Mouse (Mus musculus) kidney, embryonic 15.5 days (tissue): ENCODE results near the gene Zfp935. TPM values are rescaled to one million over a fixed set of nuclear protein-coding genes. Genes with fewer than 3 reads are reported as not detected.
"Not testable (repeated sequence)": the region's sequence is repeated elsewhere in the genome, so short reads cannot be mapped to it uniquely, and the experiment has no call there.

ENCODE experiments used
- ATAC-seq: fragments of 200-750 bp; cut with Nextera tagmentation; replicated peaks from 2 replicates; pipeline ENCODE4 v1.8.0; 2017; ENCODE audit warnings: moderate TSS enrichment; ENCODE audit not compliant: low FRiP score
- H3K27ac ChIP-seq: fragments of 300-500 bp; sonication (generic); 2 replicates; pipeline ENCODE4 v1.5.1; 2015; ENCODE audit warnings: mild to moderate bottlenecking, inconsistent platforms
- H3K27me3 ChIP-seq: fragments of 300-500 bp; sonication (generic); 2 replicates; pipeline ENCODE4 v1.6.1; 2015; ENCODE audit warnings: inconsistent platforms
- H3K36me3 ChIP-seq: fragments of 300-500 bp; sonication (generic); 2 replicates; pipeline ENCODE4 v1.6.1; 2015; ENCODE audit warnings: inconsistent platforms
- H3K4me1 ChIP-seq: fragments of 300-500 bp; sonication (generic); 2 replicates; pipeline ENCODE4 v1.6.1; 2015; ENCODE audit warnings: inconsistent platforms
- H3K4me2 ChIP-seq: fragments of 300-500 bp; sonication (generic); 2 replicates; pipeline ENCODE4 v1.6.1; 2015; ENCODE audit warnings: moderate library complexity, mild to moderate bottlenecking, inconsistent platforms
- H3K4me3 ChIP-seq: fragments of 300-500 bp; sonication (generic); replicated peaks from 2 replicates; pipeline ENCODE4 v1.5.1; 2015; ENCODE audit warnings: mild to moderate bottlenecking, inconsistent platforms
- H3K9ac ChIP-seq: fragments of 300-500 bp; sonication (generic); 2 replicates; pipeline ENCODE4 v1.6.1; 2015; ENCODE audit warnings: mild to moderate bottlenecking, inconsistent platforms
- H3K9me3 ChIP-seq: fragments of 300-500 bp; sonication (generic); replicated peaks from 2 replicates; pipeline ENCODE4 v1.6.1; 2016; ENCODE audit warnings: inconsistent platforms
- WGBS: fragments of 180-500 bp; shearing (Covaris S2); methylation state at CpG from one replicate; pipeline ENCODE4 v1.1.7; 2015; ENCODE audit warnings: mixed read lengths; 5-methylcytosine and 5-hydroxymethylcytosine counted together
- microRNA-seq: library from miRNA; unstranded; fragments of <30 nt; microRNA quantifications from one replicate; pipeline ENCODE4, GENCODE M21; 2016
- polyA plus RNA-seq: library from polyadenylated mRNA; unstranded; fragments of >200 nt; fragmentation: Nextera tagmentation; extraction: Ambion mirVana; gene quantifications from 2 replicates; pipeline ENCODE4 v1.2.1, GENCODE M21; 2015

Gene Zfp935
- not detected in 2 replicates for polyA plus RNA-seq

DNA sequence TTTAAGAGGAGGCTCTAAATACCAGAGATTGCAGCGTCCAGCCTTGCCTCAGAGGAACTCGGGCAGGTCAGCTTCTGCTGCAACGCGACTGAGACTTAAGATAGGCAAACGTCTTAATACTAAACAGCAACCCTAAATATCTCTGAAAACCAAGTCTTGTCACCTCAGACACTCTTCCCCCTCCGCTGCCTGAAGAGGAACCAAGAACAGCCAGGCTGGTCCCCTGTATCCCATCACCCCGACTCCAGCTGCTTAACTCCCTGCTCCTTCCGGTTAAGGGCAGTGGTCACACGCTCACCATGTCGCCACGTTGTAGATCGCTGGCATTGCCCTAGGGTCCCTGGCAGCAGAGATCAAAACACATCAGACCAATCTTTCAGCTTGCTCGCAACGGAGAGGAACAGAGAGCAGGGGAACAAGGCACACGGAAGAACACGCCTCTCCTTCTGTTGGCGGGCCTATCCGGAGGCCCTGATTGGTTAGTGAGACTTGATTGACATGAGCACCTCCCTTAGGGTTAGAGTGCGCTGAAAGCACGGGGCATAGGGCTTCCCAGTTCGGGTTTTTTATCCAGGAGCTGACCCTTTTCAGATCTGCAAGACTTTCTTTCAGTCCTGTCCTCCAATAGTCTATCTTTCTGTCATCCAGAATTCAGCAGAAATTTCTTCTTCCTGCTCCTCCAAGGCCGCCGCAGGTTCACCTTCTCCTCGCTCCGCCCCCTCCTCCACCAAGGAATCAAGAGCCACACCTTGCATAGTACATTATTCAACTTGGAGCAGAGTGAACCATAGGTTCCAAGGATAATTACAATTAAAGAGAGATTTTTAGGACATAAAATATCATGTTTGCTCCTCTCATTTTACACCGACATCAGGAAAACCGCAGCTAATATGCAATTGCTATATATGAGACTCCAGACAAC lies at the start of gene Zfp935:
Gene Zfp935, minus strand, starts transcription at position 323 of the 922 bp plus-strand sequence.
- H3K36me3 ChIP-seq = peaks cover 17% of the 10 kb centered on the region
- H3K4me2 ChIP-seq = peak within 1 kb of the TSS; percentile 53
- not testable (repeated sequence) for H3K27me3 ChIP-seq, H3K4me1 ChIP-seq
- peak within 1 kb of the TSS; percentile 57; the same call in 1 of the 2 replicates for H3K9ac ChIP-seq
- 0 out of 2 replicates have a peak, but pooled peaks have one; percentile 66 for ATAC-seq
- peak within 1 kb of the TSS; percentile 54 for H3K4me3 ChIP-seq
- H3K9me3 ChIP-seq = peaks cover 18% of the 10 kb centered on the region
- H3K27ac ChIP-seq = peak within 1 kb of the TSS; percentile 56
- 6% methylated on average over 27 of the region's 27 CpGs for WGBS

DNA sequence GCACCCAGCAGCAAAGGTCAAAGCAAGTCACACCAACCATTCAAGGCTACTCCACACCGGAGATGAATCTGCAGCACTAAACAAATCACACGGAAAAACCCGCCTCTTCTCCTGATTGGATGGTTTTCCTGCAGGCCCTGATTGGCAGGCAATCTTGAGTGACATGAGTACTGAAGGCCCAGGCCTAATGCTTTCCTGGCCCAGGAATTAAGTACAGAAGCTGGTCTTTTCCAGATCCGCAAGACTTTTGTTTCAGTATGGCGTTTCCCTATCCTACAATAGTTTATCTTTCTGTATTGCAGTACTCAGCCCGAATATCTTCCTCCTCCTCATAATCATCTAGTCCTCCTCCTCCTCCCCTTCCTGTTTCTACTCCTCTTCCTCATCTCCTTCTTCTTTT lies 12.8 kb upstream of the Zfp935 start, which contains the start of gene Zfp934:
Gene Zfp934, minus strand, starts transcription at position 101 of the 400 bp plus-strand sequence.
- H3K27me3 ChIP-seq, H3K4me2 ChIP-seq, H3K9me3 ChIP-seq, H3K4me1 ChIP-seq, H3K4me3 ChIP-seq, H3K36me3 ChIP-seq, H3K9ac ChIP-seq, H3K27ac ChIP-seq, ATAC-seq: not testable (repeated sequence)
- WGBS = 97% methylated on average over 4 of the region's 6 CpGs

DNA sequence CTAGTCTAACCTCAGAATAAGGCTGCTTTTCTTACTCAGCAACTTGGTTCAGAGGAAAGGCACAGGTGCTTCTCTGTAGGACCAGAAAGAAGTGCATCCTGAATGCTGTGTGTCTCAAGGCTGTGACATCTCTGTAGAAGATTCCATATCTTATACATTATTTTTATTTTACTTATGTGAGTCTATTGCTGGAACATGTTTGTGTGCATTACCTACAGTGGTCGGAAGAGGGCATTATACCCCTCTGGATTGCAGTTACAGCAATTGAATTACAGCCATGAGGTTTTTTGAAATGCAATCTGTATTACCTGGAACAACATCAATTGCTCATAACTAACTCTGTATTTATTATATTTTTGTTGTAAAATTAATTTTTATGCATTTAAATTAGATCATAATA lies 3.4 kb upstream of the Zfp935 start:
- not testable (repeated sequence) for H3K27ac ChIP-seq, ATAC-seq, H3K4me3 ChIP-seq, H3K9ac ChIP-seq, H3K9me3 ChIP-seq, H3K36me3 ChIP-seq, H3K4me1 ChIP-seq, H3K4me2 ChIP-seq, H3K27me3 ChIP-seq
- 15% methylated on average over 1 of the region's 1 CpGs for WGBS

DNA sequence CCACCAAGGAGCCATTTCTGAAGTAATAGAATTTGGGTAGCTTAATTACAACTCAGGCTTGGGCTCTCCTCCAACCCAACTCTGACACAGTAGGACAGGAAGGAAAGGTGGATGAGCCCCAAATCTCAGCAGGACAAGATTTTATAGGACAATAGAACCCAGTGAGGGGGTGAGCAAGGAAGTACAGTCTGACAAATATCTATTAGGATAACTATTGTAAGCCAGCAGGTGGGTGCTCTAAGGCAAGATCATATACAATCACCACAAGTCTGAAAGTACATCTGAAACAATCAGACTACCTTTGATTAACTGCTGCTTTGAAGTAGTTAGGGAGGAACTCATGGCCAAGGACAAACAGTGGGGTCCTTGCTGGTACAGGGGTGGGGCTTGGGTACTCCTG lies 28.2 kb downstream of the Zfp935 start:
- not testable (repeated sequence) for H3K36me3 ChIP-seq, H3K4me2 ChIP-seq, ATAC-seq, H3K27me3 ChIP-seq, H3K4me1 ChIP-seq, H3K27ac ChIP-seq, H3K9me3 ChIP-seq, H3K9ac ChIP-seq, H3K4me3 ChIP-seq

DNA sequence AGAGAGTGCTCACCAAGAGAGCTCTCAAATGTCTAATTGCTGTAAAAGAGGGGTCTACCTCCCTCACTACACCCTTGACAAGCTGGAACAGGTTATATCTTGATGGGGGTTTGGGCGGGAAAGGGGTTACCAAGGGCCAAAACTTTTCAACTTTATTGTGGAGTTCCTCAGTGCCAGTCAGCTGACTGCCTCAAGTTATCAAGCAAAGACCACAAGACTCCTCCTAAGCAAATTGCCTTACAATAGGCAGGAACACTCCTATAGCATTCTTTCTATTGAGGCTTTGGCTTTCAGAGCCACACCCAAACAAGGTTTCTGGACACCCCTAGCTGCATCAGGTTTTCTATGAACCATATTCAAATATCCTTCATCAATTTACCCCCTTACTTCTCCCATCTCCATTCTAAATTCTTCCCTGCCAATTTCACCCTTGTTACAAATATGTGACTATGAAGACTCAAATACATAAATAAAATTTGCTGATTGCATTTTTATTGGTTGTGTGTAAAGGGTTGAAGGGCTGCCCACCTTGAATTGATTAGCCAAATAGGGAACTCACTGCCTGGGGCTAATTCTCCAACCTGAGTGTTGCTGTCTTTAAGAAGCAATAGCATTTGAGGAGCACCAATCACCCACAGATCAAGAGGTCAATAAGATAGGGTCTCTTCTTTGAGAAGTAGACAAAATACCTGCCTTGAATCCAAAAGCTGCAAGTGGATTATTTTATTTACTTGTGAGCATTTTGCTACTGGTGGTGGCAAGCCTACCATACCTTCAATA lies 47.5 kb downstream of the Zfp935 start:
- WGBS = 84% methylated on average over 1 of the region's 1 CpGs
- not testable (repeated sequence) for H3K9me3 ChIP-seq, H3K4me1 ChIP-seq

DNA sequence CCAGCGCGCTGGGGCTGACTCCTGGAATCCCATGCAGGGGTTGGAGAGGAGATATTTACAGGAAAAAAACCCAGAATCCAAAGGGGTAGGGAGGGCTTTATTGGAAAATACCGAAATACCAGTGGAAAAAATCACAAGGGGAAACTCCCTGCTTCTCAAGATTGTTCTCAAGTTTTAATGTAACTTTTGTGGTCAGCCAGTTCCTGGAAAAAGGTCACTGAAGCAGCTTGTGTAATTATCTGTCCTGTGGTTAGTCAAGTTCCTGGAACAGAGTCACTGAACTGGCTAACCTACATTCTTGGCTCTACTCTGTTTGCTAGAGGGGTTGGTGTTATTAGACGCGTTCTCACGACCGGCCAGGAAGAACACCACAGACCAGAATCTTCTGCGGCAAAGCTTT lies 85.7 kb downstream of the Zfp935 start:
- H3K27ac ChIP-seq, H3K4me3 ChIP-seq, H3K4me2 ChIP-seq, H3K27me3 ChIP-seq, H3K4me1 ChIP-seq, H3K9me3 ChIP-seq, H3K9ac ChIP-seq, ATAC-seq, H3K36me3 ChIP-seq: not testable (repeated sequence)
- WGBS = 89% methylated on average over 8 of the region's 8 CpGs

More for the DNA sequence above, 47.5 kb downstream of the Zfp935 start:
- H3K4me2 ChIP-seq, H3K36me3 ChIP-seq, H3K9ac ChIP-seq, H3K4me3 ChIP-seq, H3K27ac ChIP-seq, ATAC-seq, H3K27me3 ChIP-seq: not testable (repeated sequence)

DNA sequence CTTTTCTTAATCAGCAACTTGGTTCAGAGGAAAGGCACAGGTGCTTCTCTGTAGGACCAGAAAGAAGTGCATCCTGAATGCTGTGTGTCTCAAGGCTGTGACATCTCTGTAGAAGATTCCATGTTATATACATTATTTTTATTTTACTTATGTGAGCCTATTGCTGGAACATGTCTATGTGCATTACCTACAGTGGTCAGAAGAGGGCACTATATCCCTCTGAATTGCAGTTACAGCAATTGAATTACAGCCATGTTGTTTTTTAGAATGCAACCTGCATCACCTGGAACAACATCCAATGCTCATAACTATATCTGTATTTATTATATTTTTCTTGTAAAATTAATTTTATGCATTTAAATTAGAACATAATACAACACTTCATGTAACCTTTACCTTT lies 88.4 kb downstream of the Zfp935 start:
- H3K9ac ChIP-seq, H3K9me3 ChIP-seq, H3K27ac ChIP-seq, ATAC-seq, H3K4me1 ChIP-seq, H3K4me2 ChIP-seq, H3K27me3 ChIP-seq, H3K36me3 ChIP-seq, H3K4me3 ChIP-seq: not testable (repeated sequence)

DNA sequence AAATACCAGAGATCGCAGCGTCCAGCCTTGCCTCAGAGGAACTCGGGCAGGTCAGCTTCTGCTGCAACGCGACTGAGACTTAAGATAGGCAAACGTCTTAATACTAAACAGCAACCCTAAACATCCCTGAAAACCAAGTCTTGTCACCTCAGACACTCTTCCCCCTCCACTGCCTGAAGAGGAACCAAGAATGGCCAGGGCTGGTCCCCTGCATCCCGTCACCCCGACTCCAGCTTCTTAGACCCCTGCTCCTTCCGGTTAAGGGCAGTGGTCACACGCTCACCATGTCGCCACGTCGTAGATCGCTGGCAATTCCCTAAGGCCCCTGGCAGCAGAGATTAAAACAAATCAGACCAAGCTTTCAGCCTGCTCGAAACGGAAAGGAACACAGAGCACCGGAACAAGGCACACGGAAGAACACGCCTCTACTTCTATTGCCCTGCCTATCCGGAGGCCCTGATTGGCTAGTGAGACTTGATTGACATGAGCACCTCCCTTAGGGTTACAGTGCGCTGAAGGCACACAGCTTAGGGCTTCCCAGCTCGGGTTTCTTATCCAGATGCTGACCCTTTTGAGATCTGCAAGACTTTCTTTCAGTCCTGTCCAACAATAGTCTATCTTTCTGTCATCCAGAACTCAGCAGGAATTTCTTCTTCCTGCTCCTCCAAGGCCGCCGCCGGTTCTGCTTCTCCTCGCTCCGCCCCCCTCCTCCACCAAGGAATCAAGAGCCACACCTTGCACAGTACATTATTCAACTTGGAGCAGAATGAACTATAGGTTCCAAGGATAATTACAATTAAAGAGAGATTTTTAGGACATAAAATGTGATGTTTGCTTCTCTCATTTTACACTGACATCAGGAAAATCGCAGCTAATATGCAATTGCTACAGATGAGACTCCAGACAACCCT lies 91.6 kb downstream of the Zfp935 start, which contains the start of gene Gm49359:
Gene Gm49359, minus strand, starts transcription at position 409 of the 911 bp plus-strand sequence.
- ATAC-seq = peak; percentile 100
- peaks cover 19% of the 10 kb centered on the region for H3K36me3 ChIP-seq
- peak within 1 kb of the TSS; percentile 64 for H3K9ac ChIP-seq
- H3K27ac ChIP-seq = peak within 1 kb of the TSS; percentile 88
- H3K4me3 ChIP-seq = peak within 1 kb of the TSS; percentile 69
- WGBS = 2% methylated on average over 28 of the region's 28 CpGs
- not testable (repeated sequence) for H3K27me3 ChIP-seq, H3K4me1 ChIP-seq, H3K9me3 ChIP-seq
- peak within 1 kb of the TSS; percentile 49 for H3K4me2 ChIP-seq

Small RNAs within 50 kb of the gene (microRNA-seq; reads per million reads assigned to microRNA genes)
- gene Gm22256 = not detected

Other genes with a start within 250 kb of the Zfp935 start
- gene Gm3604, start 175.3 kb downstream of the Zfp935 start, polyA plus RNA-seq = 6.8 and 7.3 TPM in 2 replicates
- gene Gm49359, start 91.7 kb downstream of the Zfp935 start, polyA plus RNA-seq = 14.2 and 16.4 TPM in 2 replicates
- gene Zfp934, start 12.7 kb upstream of the Zfp935 start, polyA plus RNA-seq = 18.8 and 19.9 TPM in 2 replicates
- gene 6720489N17Rik, start 65.7 kb upstream of the Zfp935 start, polyA plus RNA-seq = 12.4 and 13.9 TPM in 2 replicates
- gene Platr25, start 202.2 kb upstream of the Zfp935 start, polyA plus RNA-seq = 28.4 and 28.9 TPM in 2 replicates
- 10.3 and 12.5 TPM in 2 replicates for gene Gm5141, start 227.3 kb upstream of the Zfp935 start, polyA plus RNA-seq